Mouse (Mus musculus): ENCODE results near the gene Ppp1r16b. TPM values are rescaled to one million over a fixed set of nuclear protein-coding genes. Genes with fewer than 3 reads are reported as not detected.

Ppp1r16b gene
- total and polyA plus RNA-seq, 3 experiments, result under 0.01 to 0.67 TPM; not detected in 1

DNA sequence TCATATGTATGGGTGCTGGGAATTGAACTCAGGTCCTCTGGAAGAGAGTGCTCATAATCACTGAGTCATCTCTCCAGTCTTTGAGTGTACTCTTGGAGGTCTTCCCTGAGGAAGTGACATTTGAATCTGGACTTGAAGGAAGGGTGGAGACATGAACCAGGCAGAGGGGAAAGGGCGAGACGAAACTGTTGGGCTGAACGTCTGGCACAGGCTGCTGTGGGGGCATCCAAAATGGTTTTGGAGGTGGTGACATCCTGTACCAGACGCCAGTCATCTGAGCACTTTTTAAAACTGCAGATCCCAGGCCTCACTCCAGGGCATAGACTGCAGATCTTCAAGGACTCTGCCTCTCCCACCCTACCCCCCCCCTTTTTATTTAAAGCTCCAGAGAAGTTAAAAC, 9.4 kb upstream of the Ppp1r16b start:
- Histone ChIP-seq H3K9ac (ENCODE audit: control insufficient read depth, low read depth, low read length, poor library complexity, severe bottlenecking) (no peak overlapping the region), H3K27ac (ENCODE audit: control insufficient read depth, low read depth, low read length) (no peak overlapping the region), H3K36me3 (ENCODE audit: control insufficient read depth in 1 of 2, insufficient read depth in 2 of 2, low read length in 2 of 2) (no peaks in the 10 kb centered on the region), H3K4me1 (ENCODE audit: control insufficient read depth in 1 of 2, insufficient read depth in 2 of 2, low read length in 2 of 2) (no peaks in the 10 kb centered on the region), H3K9me3 (replicated peaks; ENCODE audit: insufficient read depth, low read length) (no peaks in the 10 kb centered on the region), H3K27me3 (ENCODE audit: control insufficient read depth in 1 of 2, insufficient read depth in 2 of 2, low read length in 2 of 2) (no peaks in the 10 kb centered on the region; a peak in 1 of 4 replicates), H3K4me3 (ENCODE audit: control insufficient read depth in 1 of 2, insufficient read depth in 1 of 2, low read depth in 2 of 2, low read length in 2 of 2) (no peak overlapping the region), H3K79me2 (ENCODE audit: control insufficient read depth, insufficient read depth, low read length, poor library complexity) (no peaks in the 10 kb centered on the region)
- DNase-seq (ENCODE audit: low read depth, low spot score), result no peak
- no peak for TF ChIP-seq SMC3 (IDR thresholded peaks at IDR 0.05; ENCODE audit: low read depth, low read length)
- no peak for TF ChIP-seq MYB (IDR thresholded peaks at IDR 0.05; ENCODE audit: low read depth, low read length)
- TF ChIP-seq MYC (IDR thresholded peaks at IDR 0.05; ENCODE audit: low read depth, low read length), result no peak
- no peak for TF ChIP-seq CHD2 (IDR thresholded peaks at IDR 0.05; ENCODE audit: low read length)
- no peak for TF ChIP-seq MAX (IDR thresholded peaks at IDR 0.05; ENCODE audit: low read length)
- no peak for TF ChIP-seq MEF2A (IDR thresholded peaks at IDR 0.05; ENCODE audit: extremely low read depth, insufficient replicate concordance, low read depth, low read length, poor library complexity, severe bottlenecking)
- no peak for TF ChIP-seq BHLHE40 (IDR thresholded peaks at IDR 0.05; ENCODE audit: borderline replicate concordance, low read depth, low read length)
- TF ChIP-seq NELFE (IDR thresholded peaks at IDR 0.05; ENCODE audit: low read depth, low read length), result no peak
- TF ChIP-seq ZMIZ1 (IDR thresholded peaks at IDR 0.05; ENCODE audit: low read depth, low read length), result no peak
- no peak for TF ChIP-seq EP300 (IDR thresholded peaks at IDR 0.05; ENCODE audit: low read depth in 1 of 2, low read length in 2 of 2)
- TF ChIP-seq GATA1 (IDR thresholded peaks at IDR 0.05; ENCODE audit: low read depth, low read length), result no peak
- TF ChIP-seq SIN3A (IDR thresholded peaks at IDR 0.05; ENCODE audit: low read length), result no peak
- TF ChIP-seq ZKSCAN1 (IDR thresholded peaks at IDR 0.05; ENCODE audit: low read depth, low read length), result no peak
- no peak for TF ChIP-seq ZNF384 (IDR thresholded peaks at IDR 0.05; ENCODE audit: low read depth, low read length)
- no peak for TF ChIP-seq KAT2A (conservative IDR thresholded peaks at IDR 0.05; ENCODE audit: low read depth, low read length)

DNA sequence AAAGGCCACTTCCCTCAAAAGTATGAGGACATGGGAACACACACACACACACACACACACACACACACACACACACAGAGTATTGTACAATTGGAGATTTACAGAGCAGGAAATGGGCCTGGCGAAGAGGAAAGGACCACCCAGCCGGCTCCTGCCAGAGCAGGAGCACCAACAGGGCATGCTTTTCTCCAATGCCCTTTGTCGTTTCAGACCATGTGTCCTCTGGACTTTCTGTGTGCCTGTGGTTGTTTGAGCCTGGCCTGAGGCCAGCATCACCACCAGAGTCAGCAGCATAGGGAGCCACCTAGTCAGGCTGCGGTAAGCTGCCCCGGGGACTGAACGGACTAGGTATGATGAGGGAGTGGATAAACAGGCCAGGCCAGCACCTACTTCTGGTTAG, 6.4 kb upstream of the Ppp1r16b start:
- no peak overlapping the region for H3K27ac ChIP-seq (ENCODE audit: control insufficient read depth, low read depth, low read length)
- H3K9me3 ChIP-seq (replicated peaks; ENCODE audit: insufficient read depth, low read length), result no peaks in the 10 kb centered on the region
- no peaks in the 10 kb centered on the region for H3K36me3 ChIP-seq (ENCODE audit: control insufficient read depth in 1 of 2, insufficient read depth in 2 of 2, low read length in 2 of 2)
- TF ChIP-seq POLR2AphosphoS5 (IDR thresholded peaks at IDR 0.05; ENCODE audit: borderline replicate concordance, low read depth, low read length) (no peak), ZNF384 (IDR thresholded peaks at IDR 0.05; ENCODE audit: low read depth, low read length) (no peak), MEF2A (IDR thresholded peaks at IDR 0.05; ENCODE audit: extremely low read depth, insufficient replicate concordance, low read depth, low read length, poor library complexity, severe bottlenecking) (no peak), NELFE (IDR thresholded peaks at IDR 0.05; ENCODE audit: low read depth, low read length) (no peak), POLR2AphosphoS2 (IDR thresholded peaks at IDR 0.05; ENCODE audit: low read length) (no peak), TCF12 (IDR thresholded peaks at IDR 0.05; ENCODE audit: low read depth, low read length) (no peak), BHLHE40 (IDR thresholded peaks at IDR 0.05; ENCODE audit: borderline replicate concordance, low read depth, low read length) (no peak), MYC (IDR thresholded peaks at IDR 0.05; ENCODE audit: low read depth, low read length) (no peak)
- H3K27me3 ChIP-seq (ENCODE audit: control insufficient read depth in 1 of 2, insufficient read depth in 2 of 2, low read length in 2 of 2), result no peaks in the 10 kb centered on the region; a peak in 1 of 4 replicates
- no peak overlapping the region for H3K9ac ChIP-seq (ENCODE audit: control insufficient read depth, low read depth, low read length, poor library complexity, severe bottlenecking)
- no peaks in the 10 kb centered on the region for H3K79me2 ChIP-seq (ENCODE audit: control insufficient read depth, insufficient read depth, low read length, poor library complexity)
- H3K4me1 ChIP-seq (ENCODE audit: control insufficient read depth in 1 of 2, insufficient read depth in 2 of 2, low read length in 2 of 2), result no peaks in the 10 kb centered on the region
- DNase-seq (ENCODE audit: low read depth, low spot score), result no peak
- H3K4me3 ChIP-seq (ENCODE audit: control insufficient read depth in 1 of 2, insufficient read depth in 1 of 2, low read depth in 2 of 2, low read length in 2 of 2), result no peak overlapping the region
